Mouse (Mus musculus) stomach, embryonic 16.5 days (tissue): ENCODE data around the gene Nfe2l2. TPM values are rescaled to one million over a fixed set of nuclear protein-coding genes. Genes with fewer than 3 reads are reported as not detected.

Source experiments
- ATAC-seq: fragments of 200-750 bp; cut with Nextera tagmentation; 2 replicates; pipeline ENCODE4 v1.8.0; 2017; ENCODE audit warnings: moderate number of reproducible peaks, moderate TSS enrichment; ENCODE audit not compliant: insufficient read depth, low FRiP score
- H3K27ac ChIP-seq: fragments of 300-500 bp; sonication (generic); 2 replicates; pipeline ENCODE4 v1.5.1; 2014; ENCODE audit warnings: low read length
- H3K27me3 ChIP-seq: fragments of 300-500 bp; sonication (generic); 2 replicates; pipeline ENCODE4 v1.6.1; 2014; ENCODE audit warnings: low read length, control low read depth, mixed read lengths; ENCODE audit not compliant: control insufficient read depth, insufficient read depth
- H3K36me3 ChIP-seq: fragments of 300-500 bp; sonication (generic); 2 replicates; pipeline ENCODE4 v1.6.1; 2014; ENCODE audit warnings: low read length; ENCODE audit not compliant: control insufficient read depth, insufficient read depth
- H3K4me1 ChIP-seq: fragments of 300-500 bp; sonication (generic); 2 replicates; pipeline ENCODE4 v1.6.1; 2014; ENCODE audit warnings: low read length, control low read depth, mixed read lengths; ENCODE audit not compliant: control insufficient read depth, insufficient read depth
- H3K4me2 ChIP-seq: fragments of 300-500 bp; sonication (generic); 2 replicates; pipeline ENCODE4 v1.6.1; 2014; ENCODE audit warnings: low read depth, low read length, mixed read lengths
- H3K4me3 ChIP-seq: fragments of 300-500 bp; sonication (generic); replicated peaks from 2 replicates; pipeline ENCODE4 v1.5.1; 2014; ENCODE audit warnings: mild to moderate bottlenecking, low read length
- H3K9ac ChIP-seq: fragments of 300-500 bp; sonication (generic); 2 replicates; pipeline ENCODE4 v1.6.1; 2014; ENCODE audit warnings: low read length
- H3K9me3 ChIP-seq: fragments of 300-500 bp; sonication (generic); replicated peaks from 2 replicates; pipeline ENCODE4 v1.6.1; 2016; ENCODE audit warnings: low read length, control low read depth; ENCODE audit not compliant: control insufficient read depth
- WGBS: fragments of 180-500 bp; shearing (Covaris S2); extraction: QIAGEN DNeasy Blood & Tissue Kit; methylation state at CpG from one replicate; pipeline ENCODE4 v1.1.7; 2014; 5-methylcytosine and 5-hydroxymethylcytosine counted together
- polyA plus RNA-seq: library from polyadenylated mRNA; unstranded; fragments of >200 nt; fragmentation: Nextera tagmentation; extraction: Ambion mirVana; gene quantifications from 2 replicates; pipeline ENCODE4 v1.2.1, GENCODE M21; 2015

The Nfe2l2 gene
- polyA plus RNA-seq, 1 experiment from 2014 or later = 128 TPM

DNA sequence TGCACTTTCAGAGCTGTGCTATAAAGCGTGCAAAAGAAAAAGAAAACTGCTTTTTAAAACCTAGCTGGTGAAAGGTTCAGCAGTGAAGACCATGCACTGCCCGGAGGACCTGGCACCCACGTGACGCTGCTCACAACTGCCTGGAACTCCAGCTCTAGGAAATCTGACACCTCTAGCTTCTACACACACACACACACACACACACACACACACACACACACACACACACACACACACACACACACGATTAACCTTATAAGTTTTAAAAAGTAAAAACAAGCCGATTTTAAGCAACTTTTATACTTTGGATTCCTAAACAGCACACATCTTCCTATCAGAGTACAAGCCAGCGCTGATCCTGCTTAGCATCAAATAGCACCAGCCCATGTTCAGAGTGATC, 23.0 kb downstream of the Nfe2l2 start:
- Histone ChIP-seq H3K4me3 (no peak overlapping the region), H3K9ac (no peak overlapping the region; the same call in 1 of the 2 replicates), H3K27me3 (no peaks in the 10 kb centered on the region), H3K4me2 (no peak overlapping the region), H3K27ac (no peak overlapping the region), H3K36me3 (peaks cover 10% of the 10 kb centered on the region), H3K9me3 (no peaks in the 10 kb centered on the region), H3K4me1 (peaks cover 25% of the 10 kb centered on the region)
- WGBS = 37% methylated on average over 7 of the region's 7 CpGs
- no peak for ATAC-seq

DNA sequence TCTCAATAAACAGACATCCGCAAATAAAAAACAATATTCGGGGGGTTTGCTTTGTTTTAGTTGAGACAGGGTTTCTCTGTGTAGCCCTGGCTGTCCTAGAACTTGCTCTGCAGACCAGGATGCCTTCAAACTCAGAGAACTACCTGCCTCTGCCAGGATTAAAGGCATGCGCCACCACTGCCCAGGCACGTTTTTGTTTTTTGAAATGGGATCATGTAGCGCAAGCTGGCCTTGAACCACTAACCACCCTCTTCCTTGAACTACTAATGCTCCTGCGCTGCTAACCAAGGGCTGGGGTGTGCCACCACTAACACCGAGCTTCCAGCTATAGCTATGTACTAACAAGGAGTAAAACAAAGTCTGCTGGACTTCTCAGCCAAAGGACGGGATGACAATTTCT, 24.5 kb downstream of the Nfe2l2 start:
- H3K36me3 ChIP-seq = peaks cover 17% of the 10 kb centered on the region
- no peak overlapping the region for H3K4me2 ChIP-seq
- no peaks in the 10 kb centered on the region for H3K9me3 ChIP-seq
- no peak overlapping the region for H3K4me3 ChIP-seq
- H3K9ac ChIP-seq = no peak overlapping the region
- no peak overlapping the region for H3K27ac ChIP-seq
- H3K4me1 ChIP-seq = peaks cover 19% of the 10 kb centered on the region
- no peak for ATAC-seq
- no peaks in the 10 kb centered on the region for H3K27me3 ChIP-seq
- WGBS = 87% methylated on average over 8 of the region's 8 CpGs

DNA sequence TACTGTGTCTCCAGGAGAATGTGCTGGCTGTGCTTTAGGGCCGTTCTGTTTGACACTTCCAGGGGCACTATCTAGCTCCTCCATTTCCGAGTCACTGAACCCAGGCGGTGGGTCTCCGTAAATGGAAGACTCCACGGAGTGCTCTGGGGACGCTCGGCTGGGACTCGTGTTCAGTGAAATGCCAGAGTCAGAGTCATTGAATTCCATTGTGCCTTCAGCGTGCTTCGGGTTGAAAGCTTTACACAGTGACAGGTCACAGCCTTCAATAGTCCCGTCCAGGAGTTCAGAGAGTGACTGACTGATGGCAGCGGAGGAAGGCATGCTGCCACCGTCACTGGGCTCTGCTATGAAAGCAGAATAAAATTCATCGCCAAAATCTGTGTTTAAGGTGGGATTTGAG, 27.9 kb downstream of the Nfe2l2 start:
- ATAC-seq = no peak
- H3K4me1 ChIP-seq = peaks cover 3% of the 10 kb centered on the region; the same call in 1 of the 2 replicates
- no peak overlapping the region for H3K9ac ChIP-seq
- H3K27me3 ChIP-seq = no peaks in the 10 kb centered on the region
- H3K4me3 ChIP-seq = no peak overlapping the region
- H3K27ac ChIP-seq = no peak overlapping the region
- no peaks in the 10 kb centered on the region for H3K9me3 ChIP-seq
- peaks cover 17% of the 10 kb centered on the region for H3K36me3 ChIP-seq
- 89% methylated on average over 14 of the region's 14 CpGs for WGBS
- H3K4me2 ChIP-seq = no peak overlapping the region

DNA sequence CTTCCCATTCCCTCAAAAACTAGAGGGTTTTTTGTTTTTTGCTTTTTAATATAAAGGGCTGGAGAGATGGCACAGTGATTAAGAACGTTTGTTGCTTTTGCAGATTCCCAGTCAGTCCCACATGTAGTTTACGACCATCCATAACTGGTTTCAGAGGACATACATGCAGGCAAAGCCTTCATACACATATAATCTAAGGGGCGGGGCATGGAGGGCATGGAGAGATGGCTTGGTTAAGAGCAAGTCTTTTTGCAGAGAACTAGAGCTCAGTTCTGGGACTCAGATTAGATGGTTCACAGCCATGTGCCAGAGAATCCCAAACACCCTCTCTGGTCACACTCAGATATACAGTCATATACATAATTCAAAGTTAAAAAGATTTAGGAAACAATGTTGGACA, 31.9 kb downstream of the Nfe2l2 start:
- ATAC-seq = no peak
- Histone ChIP-seq H3K4me2 (no peak overlapping the region), H3K4me1 (no peaks in the 10 kb centered on the region)

DNA sequence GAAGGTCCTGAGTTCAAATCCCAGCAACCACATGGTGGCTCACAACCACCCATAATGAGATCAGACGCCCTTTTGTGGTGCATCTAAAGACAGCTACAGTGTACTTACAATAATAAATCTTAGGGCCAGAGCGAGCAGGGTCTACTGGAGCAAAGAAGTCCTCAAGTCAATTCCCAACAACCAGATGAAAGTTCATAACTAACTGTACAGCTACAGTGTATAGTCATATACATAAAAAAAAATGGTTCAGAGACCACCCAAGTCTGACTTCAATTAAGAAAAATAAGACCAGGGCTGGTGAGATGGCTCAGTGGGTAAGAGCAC, 33.1 kb downstream of the Nfe2l2 start:
- WGBS = 73% methylated on average over 2 of the region's 2 CpGs
- no peak for ATAC-seq

More for the DNA sequence above, 31.9 kb downstream of the Nfe2l2 start:
- 71% methylated on average over 3 of the region's 3 CpGs for WGBS
- Histone ChIP-seq H3K36me3 (peaks cover 16% of the 10 kb centered on the region), H3K4me3 (no peak overlapping the region), H3K27ac (no peak overlapping the region), H3K9me3 (no peaks in the 10 kb centered on the region), H3K27me3 (no peaks in the 10 kb centered on the region), H3K9ac (no peak overlapping the region)

DNA sequence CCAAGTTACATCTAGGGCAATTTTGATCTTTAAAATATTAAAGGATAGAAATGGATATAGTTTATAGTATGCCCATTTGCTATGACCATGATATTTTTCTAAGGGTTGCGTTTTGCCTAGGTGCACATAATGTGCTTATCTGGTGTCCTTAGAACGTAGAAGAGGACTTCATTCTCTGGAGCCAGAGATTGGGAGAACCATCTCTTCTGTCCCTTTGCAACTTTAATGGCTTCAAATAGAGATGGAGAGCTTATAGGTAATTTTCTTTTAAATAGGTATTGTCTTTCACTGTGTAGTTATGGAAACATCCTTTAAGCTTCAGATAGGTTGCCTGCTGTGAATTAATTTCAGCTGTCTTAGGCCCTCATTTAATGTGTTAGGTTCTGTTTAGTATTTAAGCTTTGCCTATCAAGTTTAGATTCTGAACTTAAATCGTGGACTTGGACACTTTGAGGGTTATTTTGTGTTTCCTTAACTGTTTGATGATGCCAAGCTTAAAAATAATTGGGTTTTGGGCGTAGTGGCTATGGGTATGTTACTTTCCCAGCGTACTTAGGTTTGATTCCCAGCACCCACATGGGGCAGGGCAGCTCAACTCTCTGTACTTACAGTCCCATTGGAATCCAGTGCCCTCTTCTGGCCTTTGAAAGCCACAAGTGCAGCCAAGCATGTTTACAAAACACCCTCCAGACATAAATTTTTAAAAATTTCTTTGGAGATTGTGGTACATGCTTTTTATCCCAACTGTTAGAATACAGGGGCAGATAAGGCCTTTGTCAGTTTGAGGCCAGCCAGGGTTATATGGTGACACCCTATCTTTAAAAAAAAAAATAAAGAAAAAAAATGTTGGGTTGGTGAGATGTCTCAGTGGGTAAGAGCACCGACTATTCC, 33.8 kb downstream of the Nfe2l2 start:
- no peak overlapping the region for H3K9ac ChIP-seq
- no peak overlapping the region for H3K4me3 ChIP-seq
- no peak overlapping the region for H3K27ac ChIP-seq
- no peaks in the 10 kb centered on the region for H3K36me3 ChIP-seq
- no peak overlapping the region for H3K4me2 ChIP-seq
- no peaks in the 10 kb centered on the region for H3K27me3 ChIP-seq
- no peaks in the 10 kb centered on the region for H3K4me1 ChIP-seq
- WGBS = 75% methylated on average over 6 of the region's 6 CpGs
- no peaks in the 10 kb centered on the region for H3K9me3 ChIP-seq
- no peak for ATAC-seq

More for the DNA sequence above, 33.1 kb downstream of the Nfe2l2 start:
- Histone ChIP-seq H3K36me3 (peaks cover 6% of the 10 kb centered on the region), H3K4me1 (no peaks in the 10 kb centered on the region), H3K4me2 (no peak overlapping the region), H3K27ac (no peak overlapping the region), H3K9ac (no peak overlapping the region), H3K9me3 (no peaks in the 10 kb centered on the region), H3K4me3 (no peak overlapping the region), H3K27me3 (no peaks in the 10 kb centered on the region)

DNA sequence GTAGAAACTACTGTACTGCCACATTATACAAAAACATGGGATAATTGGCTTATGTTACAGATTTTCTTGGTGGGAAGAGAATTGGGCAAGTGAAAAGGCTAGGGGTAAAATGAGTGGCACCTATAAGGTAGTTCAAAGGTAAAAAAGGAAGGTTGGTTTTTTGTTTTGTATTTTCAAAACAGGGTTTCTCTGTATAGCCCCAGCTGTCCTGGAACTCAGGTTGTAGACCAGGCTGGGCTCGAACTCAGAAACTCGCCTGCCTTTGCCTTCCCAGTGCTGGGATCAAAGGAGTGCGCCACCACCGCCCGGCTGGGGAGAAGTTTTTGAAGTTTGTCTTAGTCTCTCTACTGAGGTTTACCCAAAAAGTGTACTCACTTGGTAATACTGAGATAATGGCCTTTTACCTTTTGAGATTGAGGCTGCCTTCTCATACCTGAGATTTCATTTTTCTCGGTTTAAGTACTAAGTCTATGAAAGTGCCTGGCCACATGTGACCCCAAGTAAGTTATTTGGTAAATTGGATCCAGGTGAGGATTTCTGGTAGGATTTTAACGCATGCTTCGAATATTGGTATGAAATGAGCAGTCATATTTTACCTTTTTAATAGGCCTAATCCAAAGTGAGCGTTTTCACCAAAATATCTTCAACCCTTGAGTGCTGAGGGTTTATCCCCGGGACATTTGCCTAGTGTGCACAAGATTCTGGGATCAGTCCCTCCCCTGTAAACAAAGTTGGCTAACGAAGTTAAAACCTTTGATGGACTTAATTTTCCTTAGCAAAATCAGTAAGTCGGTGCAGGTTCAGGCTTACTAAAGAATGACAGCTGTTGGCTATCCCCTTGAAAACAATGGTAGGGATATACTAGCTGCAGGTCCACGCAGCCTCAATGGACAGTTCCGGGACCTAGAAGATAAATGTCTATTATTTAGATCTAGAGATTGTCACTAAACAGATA, 34.7 kb downstream of the Nfe2l2 start:
- no peak overlapping the region for H3K4me2 ChIP-seq
- H3K27me3 ChIP-seq = no peaks in the 10 kb centered on the region
- H3K9me3 ChIP-seq = no peaks in the 10 kb centered on the region
- no peaks in the 10 kb centered on the region for H3K36me3 ChIP-seq
- no peak overlapping the region for H3K9ac ChIP-seq
- no peak overlapping the region for H3K4me3 ChIP-seq
- no peaks in the 10 kb centered on the region for H3K4me1 ChIP-seq
- no peak overlapping the region for H3K27ac ChIP-seq
- 0 out of 2 replicates have a peak, but pooled peaks have one; percentile 30 for ATAC-seq
- WGBS = 39% methylated on average over 14 of the region's 14 CpGs

DNA sequence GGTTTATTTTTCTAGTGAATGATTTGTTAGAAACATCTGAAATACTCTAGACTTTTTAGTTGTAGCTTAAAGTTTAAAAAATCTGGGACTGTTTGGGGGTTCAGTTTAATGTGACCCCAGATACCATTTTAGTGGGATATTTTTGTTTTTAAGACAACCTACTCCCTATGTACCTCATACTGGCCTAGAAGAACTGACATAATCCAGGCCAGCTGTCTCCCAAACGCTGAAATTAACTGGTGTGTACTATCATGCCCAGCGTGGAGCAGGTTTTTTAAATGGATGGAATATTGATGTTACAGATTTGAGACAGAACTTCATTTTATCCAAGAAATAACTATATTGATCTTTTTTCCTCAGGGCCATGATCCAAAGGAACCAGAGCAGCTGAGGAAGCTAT, 43.3 kb downstream of the Nfe2l2 start:
- no peaks in the 10 kb centered on the region for H3K9me3 ChIP-seq
- H3K4me3 ChIP-seq = peak overlapping the region; percentile 75
- H3K36me3 ChIP-seq = peaks cover 12% of the 10 kb centered on the region
- peaks cover 13% of the 10 kb centered on the region; the same call in 1 of the 2 replicates for H3K4me1 ChIP-seq
- no peak for ATAC-seq
- WGBS = 11% methylated on average over 2 of the region's 2 CpGs
- peak overlapping the region; percentile 90 for H3K4me2 ChIP-seq
- H3K9ac ChIP-seq = peak overlapping the region; percentile 100
- no peaks in the 10 kb centered on the region for H3K27me3 ChIP-seq
- H3K27ac ChIP-seq = no peak overlapping the region
